ENCODE assay signal across 10 mouse cellular contexts in the genomic region with DNA sequence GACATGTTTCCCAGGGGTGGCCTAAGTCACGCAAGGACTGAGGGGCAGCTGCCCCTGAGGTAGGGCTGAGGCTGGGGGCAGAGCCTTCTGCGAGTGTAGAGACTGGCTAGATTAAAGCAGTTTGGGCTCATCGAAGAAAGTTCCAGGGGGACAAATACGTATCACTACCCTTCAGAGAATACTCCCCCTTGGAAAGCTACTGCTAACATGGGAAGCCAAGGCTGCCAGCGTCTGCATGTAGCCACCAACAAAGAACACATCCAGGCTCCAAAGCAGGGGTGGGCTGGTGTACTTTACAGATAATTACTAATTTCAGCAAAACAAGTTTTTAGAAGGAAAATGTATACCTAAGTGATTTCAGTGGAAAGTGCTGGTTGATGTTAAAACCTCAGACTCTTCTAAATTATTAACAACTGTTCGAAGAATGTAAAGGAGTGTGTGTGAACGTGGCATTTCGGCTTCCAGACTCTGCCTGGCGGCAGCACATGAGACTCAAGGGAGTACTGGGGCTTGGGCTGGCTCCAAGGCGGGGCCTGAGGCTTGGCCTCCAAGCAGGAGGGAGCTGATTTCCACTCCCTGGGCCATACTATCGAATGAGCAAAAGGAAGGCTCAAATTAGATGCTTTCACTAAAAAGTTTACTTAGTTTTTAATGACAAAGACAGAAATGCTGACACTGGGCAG. TPM values are rescaled to one million over a fixed set of nuclear protein-coding genes. Genes with fewer than 3 reads are reported as not detected.
DNase-seq lines count a peak whose midpoint lies in the region; ATAC-seq and TF ChIP-seq lines count a peak whose summit lies in the region.
"Had no signal": no experiment of that assay in that cellular context is flagged by ENCODE, and none has a peak within 500 bp of the region (broad histone marks: within the 10 kb centered on the region; RNA-seq: fewer than 3 reads in every experiment).

No protein-coding gene starts in this region.

- no peaks in the 10 kb centered on the region for H3K27me3 ChIP-seq in thymus, adult 2 months (ENCODE audit: control insufficient read depth, insufficient read depth, low read length)
- H3K27me3 ChIP-seq: midbrain, embryonic 12.5 days had no signal

- no peak overlapping the region for H3K4me3 ChIP-seq in thymus, adult 2 months (ENCODE audit: control insufficient read depth, insufficient read depth, low read length)
- H3K4me3 ChIP-seq: midbrain, embryonic 12.5 days had no signal

- ATAC-seq in frontal cortex, adult (ENCODE audit: low TSS enrichment): no peak

- H3K36me3 ChIP-seq in thymus, adult 2 months (ENCODE audit: control insufficient read depth, insufficient read depth, low read length): peaks cover 13% of the 10 kb centered on the region

- no peak overlapping the region for H3K27ac ChIP-seq in thymus, adult 2 months (ENCODE audit: control insufficient read depth, insufficient read depth, low read length)
- H3K27ac ChIP-seq: midbrain, embryonic 12.5 days had no signal

- no peaks in the 10 kb centered on the region for H3K4me1 ChIP-seq in thymus, adult 2 months (replicated peaks; ENCODE audit: control insufficient read depth, insufficient read depth, low read length)
- H3K4me1 ChIP-seq: midbrain, embryonic 12.5 days had no signal

- TF ChIP-seq CTCF in thymus, adult 2 months (IDR thresholded peaks at IDR 0.05; ENCODE audit: borderline replicate concordance, control insufficient read depth, extremely low read depth, insufficient read depth, low read length, poor library complexity): no peak

- WGBS in thymus, adult 2 months: 95% methylated on average over 11 of the region's 11 CpGs

- peak; percentile 37 for DNase-seq in embryo, embryonic 11 days
- DNase-seq in embryo, embryonic 9.5 days (ENCODE audit: extremely low spot score): no peak
- peak; percentile 86 for DNase-seq in NIH3T3 (ENCODE audit: low read depth)
- DNase-seq in gastrocnemius, postnatal 4 days (ENCODE audit: low spot score in 2 of 2): peak; percentile 75 to 91
- DNase-seq in kidney, postnatal 4 days: peak; percentile 71 to 78
- no peak for DNase-seq in thymus, postnatal 36 days
- DNase-seq in thymus, adult 2 months: no peak

- TF ChIP-seq POLR2A in thymus, adult 2 months (IDR thresholded peaks at IDR 0.05; ENCODE audit: control insufficient read depth, extremely low read depth, insufficient read depth, low read length, poor library complexity): no peak

RNA-seq across cellular contexts. Expression of gene Tes3-ps, which starts 26.6 kb away (rescaled TPM):
- 1 to 10 TPM; 1.6 to 1.8 TPM for total RNA-seq in gastrocnemius, postnatal 4 days (2021)
- not detected in 2 replicates for polyA plus RNA-seq in thymus, adult 2 months (2012; rRNA removed)
- polyA plus RNA-seq: gonadal fat pad, adult 2 months had no signal

RNA-seq across cellular contexts. Expression of gene Ecm2, which starts 38.1 kb away (rescaled TPM):
- total RNA-seq in gastrocnemius, postnatal 4 days (2021): 10 to 100 TPM; 11.7 to 14.8 TPM
- 0.66 and 0.84 TPM in 2 replicates for polyA plus RNA-seq in thymus, adult 2 months (2012; rRNA removed)

RNA-seq across cellular contexts. Expression of gene Ippk, which starts 45.5 kb away (rescaled TPM):
- 1 to 10 TPM; 7.0 to 8.9 TPM for total RNA-seq in gastrocnemius, postnatal 4 days (2021)
- 6.7 and 7.1 TPM in 2 replicates for polyA plus RNA-seq in thymus, adult 2 months (2012; rRNA removed)

Comparison
In these comparisons a context has a peak if more than half of its experiments do, and no peak if none do; other contexts are left out.
1. DNase-seq: peak in embryo, embryonic 11 days (single experiment), NIH3T3 (single experiment), gastrocnemius, postnatal 4 days (2 of 2) and kidney, postnatal 4 days (2 of 2); none in embryo, embryonic 9.5 days (single experiment), thymus, postnatal 36 days (0 of 2) and thymus, adult 2 months (single experiment).